Mouse (Mus musculus): ENCODE measurements around the gene Bcl2. TPM values are rescaled to one million over a fixed set of nuclear protein-coding genes. Genes with fewer than 3 reads are reported as not detected.
A peak's percentile ranks its signal among the peaks of the same experiment; 100 is the strongest.

Gene Bcl2
- total RNA-seq, 2 experiments from 2014 or later, result 7.1 to 7.8 TPM

- no peak for ATAC-seq (ENCODE audit: poor library complexity, severe bottlenecking)
Observed at GRCm38 (mm10) chr1:106679800-106680515, 34.1 kb downstream of the Bcl2 start.

GRCm38 (mm10) chr1:106678060-106678478, 36.0 kb downstream of the Bcl2 start:
- peak; percentile 94 for ATAC-seq (ENCODE audit: poor library complexity, severe bottlenecking)

GRCm38 (mm10) chr1:106666140-106667088, 47.7 kb downstream of the Bcl2 start:
- ATAC-seq (ENCODE audit: poor library complexity, severe bottlenecking), result no peak

GRCm38 (mm10) chr1:106664978-106665377, 49.1 kb downstream of the Bcl2 start:
- ATAC-seq (ENCODE audit: poor library complexity, severe bottlenecking), result peak; percentile 65

- no peak for ATAC-seq (ENCODE audit: poor library complexity, severe bottlenecking)
Observed at GRCm38 (mm10) chr1:106662486-106662885, 51.6 kb downstream of the Bcl2 start.

- ATAC-seq (ENCODE audit: poor library complexity, severe bottlenecking), result no peak
Observed at GRCm38 (mm10) chr1:106658293-106658847, 55.7 kb downstream of the Bcl2 start.

- ATAC-seq (ENCODE audit: poor library complexity, severe bottlenecking), result no peak
Observed at GRCm38 (mm10) chr1:106656207-106656738, 57.8 kb downstream of the Bcl2 start.

GRCm38 (mm10) chr1:106654254-106654653, 59.8 kb downstream of the Bcl2 start:
- ATAC-seq (ENCODE audit: poor library complexity, severe bottlenecking), result no peak

GRCm38 (mm10) chr1:106653441-106653860, 60.6 kb downstream of the Bcl2 start:
- no peak for ATAC-seq (ENCODE audit: poor library complexity, severe bottlenecking)

GRCm38 (mm10) chr1:106651211-106651610, 62.9 kb downstream of the Bcl2 start:
- no peak for ATAC-seq (ENCODE audit: poor library complexity, severe bottlenecking)

- ATAC-seq (ENCODE audit: poor library complexity, severe bottlenecking), result no peak
Observed at GRCm38 (mm10) chr1:106650427-106650826, 63.6 kb downstream of the Bcl2 start.

- peak; percentile 48 for ATAC-seq (ENCODE audit: poor library complexity, severe bottlenecking)
Observed at GRCm38 (mm10) chr1:106647336-106647735, 66.7 kb downstream of the Bcl2 start.

GRCm38 (mm10) chr1:106644566-106644965, 69.5 kb downstream of the Bcl2 start:
- peak; percentile 41; the same call in 1 of the 2 replicates for ATAC-seq (ENCODE audit: poor library complexity, severe bottlenecking)

- no peak for ATAC-seq (ENCODE audit: poor library complexity, severe bottlenecking)
Observed at GRCm38 (mm10) chr1:106643527-106643926, 70.5 kb downstream of the Bcl2 start.

- no peak for ATAC-seq (ENCODE audit: poor library complexity, severe bottlenecking)
Observed at GRCm38 (mm10) chr1:106640577-106640976, 73.5 kb downstream of the Bcl2 start.

- no peak for ATAC-seq (ENCODE audit: poor library complexity, severe bottlenecking)
Observed at GRCm38 (mm10) chr1:106637705-106638104, 76.4 kb downstream of the Bcl2 start.

- ATAC-seq (ENCODE audit: poor library complexity, severe bottlenecking), result no peak
Observed at GRCm38 (mm10) chr1:106636714-106637113, 77.4 kb downstream of the Bcl2 start.

GRCm38 (mm10) chr1:106633207-106633606, 80.9 kb downstream of the Bcl2 start:
- no peak for ATAC-seq (ENCODE audit: poor library complexity, severe bottlenecking)

GRCm38 (mm10) chr1:106631869-106632463, 82.1 kb downstream of the Bcl2 start:
- no peak for ATAC-seq (ENCODE audit: poor library complexity, severe bottlenecking)

- ATAC-seq (ENCODE audit: poor library complexity, severe bottlenecking), result no peak
Observed at GRCm38 (mm10) chr1:106630973-106631372, 83.1 kb downstream of the Bcl2 start.
